29 mouse cellular contexts compared by ENCODE assay signal in the genomic region with DNA sequence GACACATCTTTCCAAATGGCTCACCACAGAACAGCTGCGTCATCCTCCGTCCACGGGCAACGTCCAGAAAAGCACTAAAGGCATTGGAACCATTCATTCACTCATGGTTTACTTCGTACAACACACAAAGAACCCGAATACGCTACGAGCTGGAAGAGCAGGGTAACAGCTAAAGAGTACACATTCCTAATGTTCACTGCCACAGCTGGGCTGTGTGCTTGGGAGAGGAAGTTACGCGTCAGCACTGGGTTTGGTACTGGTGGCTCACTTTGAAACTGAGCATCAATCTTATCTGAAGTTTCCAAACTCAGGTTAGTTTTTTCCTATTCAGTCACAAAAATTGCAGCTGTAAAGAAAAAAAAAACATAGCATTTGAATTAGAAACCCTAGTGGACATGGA. TPM values are rescaled to one million over a fixed set of nuclear protein-coding genes. Genes with fewer than 3 reads are reported as not detected.
"Had no signal": no experiment of that assay in that cellular context is flagged by ENCODE, and none has a peak within 500 bp of the region (broad histone marks: within the 10 kb centered on the region; RNA-seq: fewer than 3 reads in every experiment).

No protein-coding gene starts in this region.

- H3K27ac ChIP-seq: embryonic facial prominence, embryonic 10.5 days; embryonic facial prominence, embryonic 12.5 days; embryonic facial prominence, embryonic 13.5 days; embryonic facial prominence, embryonic 15.5 days; forebrain, embryonic 10.5 days; forebrain, embryonic 12.5 days; forebrain, embryonic 13.5 days; forebrain, embryonic 15.5 days; gastrocnemius, adult 2 months; heart, adult 2 months had no signal

- H3K4me3 ChIP-seq: embryonic facial prominence, embryonic 10.5 days; embryonic facial prominence, embryonic 12.5 days; embryonic facial prominence, embryonic 13.5 days; embryonic facial prominence, embryonic 15.5 days; erythroblast, embryonic 14.5 days; forebrain, embryonic 10.5 days; forebrain, embryonic 12.5 days; forebrain, embryonic 13.5 days; forebrain, embryonic 15.5 days; gastrocnemius, adult 2 months; heart, adult 2 months had no signal

- H3K4me1 ChIP-seq: embryonic facial prominence, embryonic 12.5 days; forebrain, embryonic 12.5 days; forebrain, embryonic 13.5 days; forebrain, embryonic 15.5 days had no signal

- ATAC-seq: forebrain, embryonic 13.5 days; forebrain, embryonic 14.5 days; forebrain, embryonic 15.5 days; forebrain, embryonic 16.5 days; forebrain, postnatal 0 days had no signal

- H3K4me2 ChIP-seq: embryonic facial prominence, embryonic 12.5 days; embryonic facial prominence, embryonic 13.5 days; embryonic facial prominence, embryonic 15.5 days; forebrain, embryonic 12.5 days; forebrain, embryonic 13.5 days; forebrain, embryonic 15.5 days had no signal

- H3K9ac ChIP-seq: embryonic facial prominence, embryonic 12.5 days; embryonic facial prominence, embryonic 13.5 days; embryonic facial prominence, embryonic 15.5 days; forebrain, embryonic 12.5 days; forebrain, embryonic 13.5 days; forebrain, embryonic 15.5 days; forebrain, postnatal 0 days had no signal

- H3K36me3 ChIP-seq: embryonic facial prominence, embryonic 10.5 days; embryonic facial prominence, embryonic 12.5 days; embryonic facial prominence, embryonic 13.5 days; embryonic facial prominence, embryonic 15.5 days; forebrain, embryonic 10.5 days; forebrain, embryonic 12.5 days had no signal

- H3K27me3 ChIP-seq: embryonic facial prominence, embryonic 12.5 days; embryonic facial prominence, embryonic 13.5 days; embryonic facial prominence, embryonic 15.5 days; forebrain, embryonic 12.5 days; forebrain, embryonic 13.5 days; forebrain, embryonic 15.5 days had no signal

- H3K9me3 ChIP-seq: embryonic facial prominence, embryonic 10.5 days; embryonic facial prominence, embryonic 12.5 days; embryonic facial prominence, embryonic 13.5 days; embryonic facial prominence, embryonic 15.5 days; forebrain, embryonic 10.5 days; forebrain, embryonic 12.5 days; forebrain, embryonic 13.5 days; forebrain, embryonic 15.5 days had no signal

- DNase-seq: cerebellum, adult 8-10 months; cerebellum, adult 9-10 months; cerebellum, adult 9-11 months; cerebellum, postnatal 10 days; cerebellum, postnatal 14 days; cerebellum, postnatal 25 days; cerebellum, postnatal 36 days; embryo, embryonic 11 days; forebrain, postnatal 0 days; gastrocnemius, adult 2 months; gastrocnemius, postnatal 10 days; gastrocnemius, postnatal 14 days; gastrocnemius, postnatal 25 days; gastrocnemius, postnatal 36 days; heart, adult 18-20 months; heart, adult 2 months had no signal

RNA-seq across cellular contexts. Expression of a gene that starts 23.5 kb away (rescaled TPM):
- total RNA-seq: common myeloid progenitor, adult 5-6 weeks; granulocyte monocyte progenitor cell, adult 5-6 weeks had no signal
- polyA plus RNA-seq: erythroblast, embryonic 14.5 days had no signal
